Mouse (Mus musculus): Measurements from ENCODE around the gene F2. TPM values are rescaled to one million over a fixed set of nuclear protein-coding genes. Genes with fewer than 3 reads are reported as not detected.
"Not testable (repeated sequence)": the region's sequence is repeated elsewhere in the genome, so short reads cannot be mapped to it uniquely, and the experiment has no call there.

F2 gene
- polyA plus RNA-seq, 3 experiments from 2014 or later = 0.24 TPM; not detected in 2

DNA sequence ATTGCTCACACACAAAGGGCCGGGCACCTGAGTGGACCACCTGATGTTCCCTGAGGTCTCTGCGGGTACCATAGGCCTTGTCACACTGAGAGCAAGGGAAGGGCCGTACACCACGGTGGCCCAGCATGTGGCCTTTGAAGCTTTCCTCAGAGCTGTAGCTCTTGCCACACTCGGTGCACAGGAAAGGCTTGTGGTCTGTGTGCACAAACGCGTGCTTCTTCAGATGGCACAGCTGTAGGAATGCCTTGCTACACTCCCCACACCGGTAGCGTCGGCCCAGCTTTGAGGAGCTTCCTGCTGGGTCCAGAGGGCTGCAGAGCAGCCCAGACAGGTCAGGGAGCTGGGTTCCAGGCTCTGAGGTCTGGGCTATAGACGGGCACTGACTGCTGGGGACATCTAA, 9.6 kb upstream of the F2 start:
- ATAC-seq = no peak

DNA sequence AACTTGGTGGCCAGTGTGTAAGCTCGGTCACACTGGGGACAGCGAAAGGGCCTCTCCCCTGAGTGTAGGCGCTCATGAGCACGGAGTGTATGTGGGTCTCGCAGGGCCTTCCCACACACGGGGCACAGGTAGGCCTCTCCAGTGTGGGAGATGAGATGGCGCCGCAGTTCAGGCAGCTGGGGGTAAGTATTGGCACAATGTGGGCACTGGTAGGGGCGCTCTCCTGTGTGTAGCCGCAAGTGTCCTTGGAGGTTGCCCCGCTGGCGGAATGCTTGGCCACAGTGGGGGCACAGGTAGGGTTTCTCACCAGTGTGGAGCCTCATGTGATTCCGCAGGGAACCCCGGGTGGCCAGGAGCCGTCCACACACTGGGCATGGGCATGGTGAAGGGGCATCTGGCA, 9.1 kb upstream of the F2 start:
- no peak for ATAC-seq

DNA sequence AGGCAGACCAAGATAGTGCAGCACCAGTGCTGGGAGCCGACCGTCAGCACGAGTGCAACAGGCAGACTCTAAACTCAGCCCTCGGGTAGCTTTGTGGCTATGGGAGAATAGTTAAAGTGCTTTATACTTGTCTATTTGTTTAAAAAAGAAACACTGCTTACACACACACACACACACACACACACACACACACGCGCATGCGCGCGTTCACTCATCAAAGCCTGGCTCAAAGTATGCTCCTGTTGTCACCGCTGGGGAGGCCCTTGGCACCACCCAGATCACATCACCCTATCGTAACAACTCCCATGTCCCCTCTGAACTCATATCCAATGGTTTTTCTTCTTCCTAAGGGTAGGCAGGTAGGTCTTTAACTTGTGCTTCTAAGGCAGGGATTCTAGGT, 7.8 kb upstream of the F2 start:
- ATAC-seq = no peak

DNA sequence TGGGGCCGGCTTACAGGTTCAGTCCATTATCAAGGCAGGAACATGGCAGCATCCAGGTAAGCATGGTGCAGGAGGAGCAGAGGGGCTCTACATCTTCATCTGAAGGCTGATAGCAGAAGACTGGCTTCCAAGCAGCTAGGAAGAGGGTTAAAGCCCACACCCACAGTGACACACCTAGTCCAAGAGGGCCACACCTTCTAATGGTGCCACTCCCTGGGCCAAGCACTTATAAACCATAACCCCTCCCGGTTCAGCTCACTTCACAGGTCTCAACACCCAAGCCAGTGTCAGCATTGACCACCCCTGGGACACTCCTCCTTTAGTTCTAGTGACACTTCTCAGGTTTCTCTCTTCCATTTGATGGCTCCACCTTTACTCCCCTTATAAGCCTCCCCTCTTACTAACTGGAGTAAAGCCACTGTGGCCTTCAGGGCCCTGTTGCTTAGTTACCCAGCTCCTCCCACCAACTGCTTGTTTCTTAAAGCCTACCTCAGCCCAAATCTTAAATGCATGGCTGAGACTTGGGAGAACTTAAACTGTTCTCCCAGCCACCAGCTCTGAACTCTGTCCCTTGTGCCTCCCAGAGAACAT, 6.7 kb upstream of the F2 start:
- no peak for ATAC-seq

DNA sequence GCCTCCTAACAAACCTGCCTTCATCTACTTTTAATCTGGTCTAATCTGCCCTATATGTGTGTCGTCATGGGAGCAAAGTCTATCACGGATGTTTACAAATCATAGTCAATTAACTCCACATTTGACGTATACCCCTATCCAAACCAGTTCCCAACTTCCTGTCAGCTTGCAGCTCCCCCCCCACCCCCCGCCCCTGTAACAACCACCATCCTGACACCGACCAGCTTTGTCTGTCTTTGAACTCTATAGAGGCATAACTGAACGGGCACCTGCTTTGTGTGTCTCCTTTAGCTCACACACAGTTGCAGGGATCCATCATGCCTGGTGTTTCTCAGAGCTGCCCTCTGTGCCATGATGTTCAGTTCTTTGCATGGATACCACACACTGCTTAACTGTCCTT, 2.7 kb upstream of the F2 start:
- ATAC-seq = no peak

DNA sequence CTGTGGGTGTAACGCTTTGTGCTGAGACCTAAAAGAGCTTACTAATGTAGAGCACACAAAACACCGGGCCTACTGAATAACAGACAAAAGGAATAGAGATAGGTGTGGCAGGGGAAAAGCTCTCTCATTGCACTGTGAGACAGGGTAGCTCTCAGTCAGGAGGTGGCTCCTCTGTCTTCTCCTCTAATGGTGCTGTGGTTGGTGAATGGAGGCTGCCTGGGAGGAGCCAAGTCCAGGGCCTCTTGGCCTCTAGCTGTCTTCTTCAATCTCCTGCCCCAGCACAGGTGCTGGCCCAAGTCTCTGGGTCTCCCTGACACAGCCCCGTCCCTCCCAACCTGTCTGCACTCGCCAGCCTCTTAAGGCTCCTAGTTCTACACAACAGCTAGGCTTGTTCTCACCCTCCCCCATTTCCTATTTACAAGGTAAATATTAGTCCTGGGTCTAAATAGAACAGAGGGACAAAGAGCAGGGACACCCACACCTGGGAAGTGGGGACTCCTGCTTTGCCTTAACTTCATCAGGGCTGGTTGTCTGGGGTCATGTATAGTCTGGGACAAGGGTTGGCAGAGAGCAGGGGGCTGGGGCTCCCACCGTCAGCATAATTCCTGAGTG, 619 bp upstream of the F2 start:
- no peak for ATAC-seq

DNA sequence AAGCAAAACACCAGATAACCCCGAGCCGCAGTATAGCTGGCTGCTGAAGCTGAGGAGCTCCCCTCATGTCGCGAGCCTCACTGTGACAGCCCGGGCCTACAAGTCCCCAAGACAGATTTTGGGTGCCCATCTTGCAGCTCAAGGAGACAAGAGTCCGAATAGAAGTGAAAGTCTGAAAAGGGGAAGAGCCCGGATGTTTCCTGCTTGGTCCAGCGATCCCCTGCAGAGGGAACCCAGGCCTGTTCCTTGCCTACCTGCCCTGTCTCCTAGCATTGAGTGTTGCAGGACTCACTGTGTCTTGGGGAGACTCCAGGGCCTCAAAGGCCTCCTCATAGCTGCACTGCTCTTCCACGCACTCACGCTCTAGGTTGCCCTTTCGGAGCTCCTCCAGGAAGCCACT, 728 bp downstream of the F2 start:
- no peak for ATAC-seq

DNA sequence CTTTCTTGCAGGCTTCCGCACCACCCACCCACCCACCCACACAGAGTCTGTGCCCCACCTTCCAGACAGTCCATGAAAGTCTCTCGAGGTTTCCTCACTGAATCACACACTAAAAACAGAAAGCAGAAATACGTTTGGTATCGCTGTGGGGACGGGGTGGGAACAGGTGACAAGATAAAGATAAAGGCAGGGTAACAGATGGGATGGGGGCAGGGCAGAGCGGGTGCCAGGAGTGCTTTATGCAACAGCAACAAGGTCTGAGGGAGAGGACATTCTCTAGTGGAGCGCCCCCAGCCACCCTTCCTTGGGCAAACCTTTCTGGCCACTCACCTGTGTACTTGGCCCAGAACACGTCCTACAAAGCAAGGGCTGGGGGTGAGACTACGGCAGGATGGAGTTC, 1.4 kb downstream of the F2 start:
- ATAC-seq = no peak

DNA sequence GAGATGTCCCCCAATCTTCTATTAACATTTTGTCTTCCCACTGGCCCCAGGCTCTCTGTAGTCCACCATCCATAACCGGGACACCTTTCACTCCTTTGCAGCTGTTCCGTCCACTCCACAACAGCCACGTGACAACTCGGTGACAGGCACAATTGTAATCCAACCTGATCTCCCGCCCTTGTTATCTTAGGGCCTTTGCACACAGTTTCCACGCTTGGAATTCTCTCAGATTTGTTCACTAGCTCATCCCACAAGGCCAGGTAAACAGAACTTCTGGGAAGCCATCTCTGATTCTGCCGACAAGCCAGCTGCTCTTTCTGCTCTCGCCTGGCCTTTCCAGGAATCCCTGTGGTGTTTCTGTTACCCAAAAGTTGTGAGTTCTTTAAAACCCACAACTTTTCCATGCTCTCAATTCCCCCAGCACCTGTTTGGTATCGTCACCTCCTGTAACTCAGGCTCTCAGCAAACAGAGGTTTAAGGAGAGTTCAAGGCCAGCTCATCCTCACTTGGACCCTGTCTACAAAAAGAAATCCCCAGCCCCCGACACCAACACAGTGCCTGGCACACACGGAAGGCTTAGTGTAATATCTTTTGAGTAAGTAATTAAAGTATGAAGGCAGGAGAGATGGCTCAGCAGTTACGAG, 2.8 kb downstream of the F2 start:
- no peak for ATAC-seq

DNA sequence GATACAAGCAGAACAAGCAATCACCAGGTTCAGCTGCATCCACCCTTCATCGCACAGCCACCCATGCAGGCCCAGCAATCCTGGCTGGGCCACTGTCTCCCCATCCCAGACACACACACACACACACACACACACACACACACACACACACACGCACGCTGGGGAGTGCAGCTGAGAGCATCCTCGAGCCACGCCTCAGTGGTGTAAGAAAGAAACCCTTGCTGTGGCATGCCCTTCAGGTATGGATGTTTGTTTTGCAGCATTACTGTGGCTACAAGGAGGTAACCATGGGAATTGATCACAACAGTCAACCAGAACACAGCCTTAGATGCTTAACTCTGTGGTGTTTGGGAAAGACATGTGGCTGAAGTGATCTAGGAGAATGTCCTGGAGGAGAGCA, 3.9 kb downstream of the F2 start:
- ATAC-seq = no peak

DNA sequence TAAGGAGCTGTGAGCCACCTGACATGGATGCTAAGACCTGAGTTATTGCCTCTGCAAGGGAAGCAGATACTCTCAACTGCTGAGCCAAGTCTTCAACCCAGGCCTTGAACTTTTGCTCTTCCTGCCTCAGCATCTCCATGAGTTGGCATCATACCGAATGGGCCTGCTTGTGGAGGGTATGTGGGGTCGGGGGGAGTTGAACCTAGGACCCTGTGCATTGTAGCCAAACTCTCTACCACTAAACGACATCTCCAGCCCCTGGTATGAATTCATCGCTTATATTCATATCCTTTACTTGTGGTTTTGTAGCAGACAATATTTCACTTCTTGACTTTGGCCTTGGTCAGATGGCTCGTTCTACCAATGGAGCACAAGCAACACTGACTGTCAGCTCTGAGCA, 4.4 kb downstream of the F2 start:
- no peak for ATAC-seq

DNA sequence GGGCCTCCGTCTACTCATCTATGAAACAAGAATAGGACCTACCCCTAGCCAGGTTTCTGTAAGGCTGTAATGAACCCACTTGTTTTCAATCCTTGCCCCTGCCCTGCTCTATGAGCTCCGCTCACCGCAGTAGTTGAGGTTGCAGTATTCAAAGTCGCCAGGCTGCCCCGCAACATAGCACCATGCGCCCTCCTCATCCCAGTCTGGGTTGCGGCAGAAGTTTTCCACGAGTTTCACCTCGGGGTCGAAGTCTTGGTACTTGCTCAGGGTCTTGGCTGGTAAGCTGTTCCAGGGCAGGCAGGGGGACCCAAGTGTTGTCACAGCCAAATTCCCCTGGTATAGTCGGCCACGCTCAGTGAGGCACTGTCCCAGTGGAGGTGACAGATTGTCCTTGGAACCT, 5.8 kb downstream of the F2 start:
- no peak for ATAC-seq

DNA sequence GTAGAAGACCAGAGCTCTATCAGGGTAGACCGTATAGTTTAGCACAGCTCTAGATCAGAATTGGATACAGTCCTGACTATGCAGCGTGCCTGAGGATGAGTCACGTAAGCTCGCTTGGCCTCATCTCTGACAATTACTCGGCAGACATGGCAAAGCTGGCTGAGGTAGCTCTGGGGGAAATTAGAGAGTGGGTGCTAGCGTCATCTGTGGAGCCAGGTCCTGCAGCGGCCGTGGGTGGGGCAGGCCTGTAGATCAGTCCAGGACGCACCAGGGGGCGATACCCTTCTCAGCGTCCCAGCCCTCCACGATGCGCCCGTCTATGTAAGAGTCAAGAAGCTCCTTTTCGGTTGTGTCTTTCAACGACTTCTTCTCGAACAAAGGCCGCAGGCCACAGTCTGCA, 6.5 kb downstream of the F2 start:
- ATAC-seq = no peak

DNA sequence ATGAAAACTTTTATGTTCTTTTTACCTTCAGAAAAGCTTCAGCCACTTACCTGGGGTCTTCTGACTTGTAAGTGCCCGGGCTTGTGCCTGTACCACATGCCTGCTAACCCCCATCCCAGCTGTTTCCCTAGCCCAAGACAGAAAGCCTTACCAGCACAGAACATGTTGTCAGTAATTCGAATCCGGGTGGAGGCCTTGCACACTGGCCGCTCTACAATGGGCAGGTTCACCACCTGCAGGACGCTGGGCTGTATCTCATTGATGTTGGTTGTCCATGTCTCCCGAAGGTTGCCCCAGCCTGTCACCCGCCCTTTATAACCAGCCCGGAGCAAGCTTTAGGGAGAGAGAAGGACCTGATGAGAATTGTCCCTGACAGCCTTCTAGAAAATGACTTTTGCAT, 8.0 kb downstream of the F2 start:
- ATAC-seq = no peak

DNA sequence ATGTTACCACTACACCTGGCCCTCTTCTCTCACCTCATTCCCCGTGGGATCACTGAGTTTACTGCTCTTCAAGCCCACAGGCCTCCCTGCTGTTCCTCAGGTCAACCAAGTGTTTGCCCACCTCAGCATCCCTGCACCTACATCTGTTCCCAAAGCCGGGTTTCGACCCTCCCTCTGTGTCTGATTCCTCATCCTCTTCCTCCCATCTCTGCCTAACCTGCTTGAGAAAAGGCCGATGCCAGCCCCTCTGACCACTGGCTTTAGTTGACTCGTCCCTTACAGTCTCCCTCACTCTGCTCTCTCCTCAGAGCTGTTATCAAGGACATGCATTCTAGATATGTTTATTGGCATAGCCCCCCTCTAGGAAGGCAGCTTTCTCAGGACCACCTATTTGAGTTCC, 8.7 kb downstream of the F2 start:
- no peak for ATAC-seq

DNA sequence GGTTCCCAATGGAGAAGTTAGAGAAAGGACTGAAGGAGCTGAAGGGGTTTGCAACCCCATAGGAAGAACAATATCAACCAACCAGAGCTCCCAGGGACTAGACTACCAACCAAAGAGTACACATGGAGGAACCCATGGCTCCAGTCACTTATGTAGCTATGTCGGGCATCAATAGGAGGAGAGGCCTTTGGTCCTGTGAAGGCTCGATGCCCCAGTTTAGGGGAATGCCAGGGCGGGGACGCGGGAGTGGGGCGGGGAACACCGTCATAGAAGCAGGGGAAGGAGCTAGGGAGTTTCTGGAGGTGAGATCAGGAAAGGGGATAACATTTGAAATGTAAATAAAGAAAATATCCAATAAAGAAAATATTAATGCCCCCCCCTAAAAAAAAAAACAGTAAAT, 12.8 kb downstream of the F2 start:
- ATAC-seq = not testable (repeated sequence)

DNA sequence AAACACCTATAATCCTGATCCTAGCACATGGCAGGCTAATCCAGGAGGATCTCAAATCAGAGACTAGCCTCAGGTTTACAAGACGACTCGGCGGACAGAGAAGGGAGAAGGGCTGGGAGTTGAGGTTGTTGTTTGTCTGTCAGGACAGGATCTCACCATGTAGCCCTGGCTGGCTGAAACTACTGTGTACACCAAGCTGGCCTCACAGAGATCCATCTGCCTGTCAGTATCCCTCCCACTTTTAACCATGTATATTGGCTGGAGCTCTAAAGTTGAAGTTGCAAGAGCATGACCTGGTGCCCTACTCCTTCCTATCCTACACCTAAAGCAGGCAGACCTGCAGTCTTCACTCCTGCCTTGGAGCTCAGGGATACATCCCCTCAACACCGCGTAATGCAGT, 13.9 kb downstream of the F2 start:
- no peak for ATAC-seq

DNA sequence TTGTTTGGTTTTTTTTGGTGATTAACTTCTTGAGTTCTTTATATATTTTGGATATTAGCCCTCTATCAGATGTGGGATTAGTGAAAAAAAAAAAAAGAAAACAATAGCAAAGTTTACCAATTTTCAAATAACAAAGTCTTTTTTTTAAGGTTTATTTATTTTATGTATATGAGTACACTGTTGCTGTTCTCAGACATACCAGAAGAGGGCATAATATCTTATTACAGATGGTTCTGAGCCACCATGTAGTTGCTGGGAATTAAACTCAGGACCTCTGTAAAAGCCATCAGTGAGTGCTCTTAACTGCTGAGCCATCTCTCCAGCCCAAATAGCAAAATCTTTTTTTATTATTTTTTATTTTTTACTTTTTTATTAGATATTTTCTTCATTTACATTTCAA, 26.8 kb downstream of the F2 start:
- ATAC-seq = not testable (repeated sequence)

DNA sequence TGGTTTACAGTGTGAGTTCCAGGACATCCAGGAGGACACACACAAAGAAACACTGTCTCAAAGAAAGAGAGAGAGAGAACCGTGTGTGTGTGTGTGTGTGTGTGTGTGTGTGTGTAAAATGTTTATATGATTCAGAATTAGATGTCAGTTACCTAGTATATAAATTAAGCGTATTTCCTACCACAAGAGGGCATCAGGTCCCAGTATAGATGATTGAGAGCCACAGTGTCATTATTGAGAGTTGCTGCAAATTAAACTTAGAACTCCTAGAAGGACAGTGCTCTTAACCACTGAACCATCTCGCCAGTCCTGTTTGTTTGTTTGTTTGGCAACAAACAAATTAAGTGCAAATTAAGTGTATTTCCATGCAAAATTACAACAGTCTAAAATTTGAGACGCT, 33.8 kb downstream of the F2 start:
- no peak for ATAC-seq

DNA sequence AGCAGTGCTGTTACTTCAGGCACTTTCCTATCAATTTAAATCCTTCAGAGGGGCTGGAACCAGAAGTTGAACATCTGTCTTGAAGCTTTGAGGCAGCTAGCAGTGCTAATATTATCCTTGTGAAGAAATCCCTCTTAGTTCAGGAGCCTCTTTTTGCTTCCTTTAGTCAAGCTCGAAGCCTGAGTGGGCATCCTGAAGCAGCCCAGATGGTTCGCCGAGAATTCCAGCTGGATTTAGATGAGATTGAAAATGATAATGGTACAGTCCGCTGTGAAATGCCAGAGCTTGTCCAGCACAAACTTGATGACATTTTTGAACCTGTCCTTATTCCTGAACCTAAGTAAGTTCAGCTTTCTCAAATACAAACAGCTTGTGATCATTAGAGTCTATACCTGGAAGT, 35.7 kb downstream of the F2 start:
- ATAC-seq = no peak

DNA sequence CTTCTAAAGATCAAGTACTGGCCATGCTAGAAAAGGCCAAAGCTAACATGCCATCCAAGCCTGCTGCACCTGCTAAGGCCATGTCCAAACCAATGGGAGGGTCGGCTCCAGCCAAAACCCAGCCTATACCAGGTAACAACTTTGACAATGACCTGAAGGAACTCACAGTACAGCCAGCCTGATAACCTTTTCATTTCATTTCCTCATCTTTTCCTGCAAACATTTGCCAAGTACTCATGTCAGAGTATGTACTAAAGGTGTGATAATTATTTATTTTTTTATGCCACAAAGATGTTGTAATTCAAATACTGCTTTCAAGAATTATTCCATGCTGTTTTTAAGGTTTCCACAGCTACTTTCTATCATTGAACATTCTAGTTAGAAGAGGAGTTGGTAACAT, 50.0 kb downstream of the F2 start:
- ATAC-seq = no peak

DNA sequence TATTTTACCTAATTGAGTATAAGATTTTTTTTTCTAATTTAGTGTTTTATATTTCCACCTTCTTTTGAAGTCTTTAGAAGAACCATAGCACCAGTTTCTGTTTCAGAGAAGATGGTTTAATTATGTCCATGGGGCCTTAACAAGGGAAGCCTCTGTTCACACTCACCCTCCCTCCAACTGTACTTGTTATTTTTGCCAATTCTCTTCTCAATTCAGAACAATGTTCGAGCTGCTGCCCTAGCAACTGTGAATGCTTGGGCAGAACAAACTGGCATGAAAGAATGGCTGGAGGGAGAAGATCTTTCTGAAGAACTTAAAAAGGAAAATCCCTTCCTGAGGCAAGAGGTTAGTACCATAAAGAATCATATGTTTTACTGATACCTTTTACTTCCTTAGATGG, 55.3 kb downstream of the F2 start:
- no peak for ATAC-seq
